ENCODE assay signal across 8 mouse cellular contexts in the genomic region with DNA sequence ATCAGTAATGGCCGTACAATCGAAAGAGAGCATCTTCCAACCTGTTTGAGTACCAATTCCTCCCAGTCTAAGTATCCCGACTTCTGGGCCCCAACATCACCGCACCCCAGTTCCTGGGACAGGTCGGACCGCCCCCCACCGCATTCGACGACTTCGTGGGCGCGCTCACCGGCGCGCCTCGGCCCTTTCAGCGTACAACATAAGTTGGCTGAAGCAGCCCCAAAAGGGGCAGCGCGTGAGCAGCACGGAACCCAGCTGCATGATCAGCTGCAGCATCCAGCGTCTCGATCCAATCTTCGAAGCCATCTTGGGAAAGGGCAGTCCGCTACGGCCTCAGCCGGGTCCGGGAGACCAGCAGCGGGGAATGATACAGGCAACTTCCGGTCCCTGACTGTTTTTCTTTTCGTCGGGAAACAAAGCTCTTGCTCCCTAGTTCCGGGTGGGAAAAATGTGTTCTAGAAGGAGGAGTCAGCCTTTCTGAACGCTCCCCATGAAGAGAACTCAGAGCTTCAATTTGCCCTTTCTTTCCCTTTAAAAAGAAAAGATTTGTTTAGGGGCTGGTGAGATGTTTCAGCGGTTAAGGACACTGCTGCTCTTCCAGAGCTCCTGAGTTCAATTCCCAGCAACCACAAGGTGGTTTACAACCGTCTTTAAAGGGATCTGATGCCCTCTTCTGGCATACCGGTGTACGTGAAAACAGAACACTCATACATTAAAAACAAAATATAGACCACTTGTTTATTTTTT. TPM values are rescaled to one million over a fixed set of nuclear protein-coding genes. Genes with fewer than 3 reads are reported as not detected.
DNase-seq lines count a peak whose midpoint lies in the region; ATAC-seq and TF ChIP-seq lines count a peak whose summit lies in the region.

A gene (minus strand): TSS at position 366 of the 747 bp plus-strand sequence.

- peak within 1 kb of the TSS; percentile 89 for H3K4me2 ChIP-seq in embryonic facial prominence, embryonic 13.5 days
- H3K4me2 ChIP-seq in limb, embryonic 12.5 days: peak within 1 kb of the TSS; percentile 79
- H3K4me2 ChIP-seq in midbrain, embryonic 15.5 days: peak within 1 kb of the TSS; percentile 95

- H3K27me3 ChIP-seq in embryonic facial prominence, embryonic 13.5 days: no peaks in the 10 kb centered on the region
- no peaks in the 10 kb centered on the region for H3K27me3 ChIP-seq in kidney, adult 2 months (replicated peaks; ENCODE audit: control insufficient read depth, insufficient read depth, low read length)
- H3K27me3 ChIP-seq in limb, embryonic 12.5 days: no peaks in the 10 kb centered on the region
- H3K27me3 ChIP-seq in midbrain, embryonic 15.5 days (replicated peaks): no peaks in the 10 kb centered on the region
- no peaks in the 10 kb centered on the region for H3K27me3 ChIP-seq in spleen, adult 2 months (ENCODE audit: control insufficient read depth, insufficient read depth, low read length)

- H3K27ac ChIP-seq in embryonic facial prominence, embryonic 13.5 days: peak within 1 kb of the TSS; percentile 76
- no peak within 1 kb of the TSS for H3K27ac ChIP-seq in kidney, adult 2 months (ENCODE audit: insufficient read depth, low read depth, low read length)
- peak within 1 kb of the TSS; percentile 79 for H3K27ac ChIP-seq in limb, embryonic 12.5 days
- H3K27ac ChIP-seq in midbrain, embryonic 15.5 days: peak within 1 kb of the TSS; percentile 76
- no peak within 1 kb of the TSS for H3K27ac ChIP-seq in spleen, adult 2 months (ENCODE audit: insufficient read depth, low read length)

- TF ChIP-seq POLR2A in kidney, adult 2 months (IDR thresholded peaks at IDR 0.05; ENCODE audit: low read depth, low read length): peak; percentile 44
- peak; percentile 16; the same call in 1 of the 2 replicates for TF ChIP-seq POLR2A in spleen, adult 2 months (IDR thresholded peaks at IDR 0.05; ENCODE audit: low read depth, low read length)

- TF ChIP-seq CTCF in kidney, adult 2 months (conservative IDR thresholded peaks at IDR 0.05; ENCODE audit: insufficient read depth, insufficient read length, low read depth, low read length): peak; percentile 33
- TF ChIP-seq CTCF in spleen, adult 2 months (IDR thresholded peaks at IDR 0.05; ENCODE audit: extremely low read depth, insufficient read depth, insufficient read length, insufficient replicate concordance): no peak

- H3K9ac ChIP-seq in embryonic facial prominence, embryonic 13.5 days: peak within 1 kb of the TSS; percentile 84
- peak within 1 kb of the TSS; percentile 83 for H3K9ac ChIP-seq in limb, embryonic 12.5 days (replicated peaks)
- H3K9ac ChIP-seq in midbrain, embryonic 15.5 days: peak within 1 kb of the TSS; percentile 57

- under 1% methylated on average over 37 of the region's 37 CpGs for WGBS in embryonic facial prominence, embryonic 13.5 days
- WGBS in kidney, adult 2 months: under 1% methylated on average over 37 of the region's 37 CpGs
- WGBS in limb, embryonic 12.5 days: under 1% methylated on average over 37 of the region's 37 CpGs
- under 1% methylated on average over 37 of the region's 37 CpGs for WGBS in midbrain, embryonic 15.5 days
- WGBS in spleen, adult 2 months: 1% methylated on average over 37 of the region's 37 CpGs

- peaks cover 34% of the 10 kb centered on the region for H3K36me3 ChIP-seq in embryonic facial prominence, embryonic 13.5 days
- peaks cover 1% of the 10 kb centered on the region; the same call in 1 of the 2 replicates for H3K36me3 ChIP-seq in kidney, adult 2 months (ENCODE audit: control insufficient read depth, insufficient read depth, low read length)
- H3K36me3 ChIP-seq in limb, embryonic 12.5 days: peaks cover 34% of the 10 kb centered on the region
- no peaks in the 10 kb centered on the region for H3K36me3 ChIP-seq in midbrain, embryonic 15.5 days (replicated peaks)
- peaks cover 4% of the 10 kb centered on the region for H3K36me3 ChIP-seq in spleen, adult 2 months (ENCODE audit: control insufficient read depth, insufficient read depth, low read length)

- peaks cover 10% of the 10 kb centered on the region for H3K4me1 ChIP-seq in embryonic facial prominence, embryonic 13.5 days
- H3K4me1 ChIP-seq in kidney, adult 2 months (ENCODE audit: control insufficient read depth, insufficient read depth, low read length): no peaks in the 10 kb centered on the region
- H3K4me1 ChIP-seq in limb, embryonic 12.5 days (replicated peaks): peaks cover 10% of the 10 kb centered on the region
- peaks cover 12% of the 10 kb centered on the region for H3K4me1 ChIP-seq in midbrain, embryonic 15.5 days
- peaks cover 2% of the 10 kb centered on the region; the same call in 1 of the 2 replicates for H3K4me1 ChIP-seq in spleen, adult 2 months (ENCODE audit: control insufficient read depth, insufficient read depth, insufficient read length)

- DNase-seq in 3134 (ENCODE audit: extremely low read depth, insufficient read length, low spot score): peak; percentile 85
- peak; percentile 93 to 95 for DNase-seq in adrenal gland, postnatal 36 days
- peak; percentile 93 to 97 for DNase-seq in heart, adult 18-20 months
- DNase-seq in kidney, adult 2 months: peak; percentile 95
- peak; percentile 80 for DNase-seq in spleen, adult 2 months (ENCODE audit: low read depth in 1 of 2, low spot score in 2 of 2)

- ATAC-seq in embryonic facial prominence, embryonic 13.5 days (ENCODE audit: insufficient number of reproducible peaks, insufficient read depth, low FRiP score, low TSS enrichment, low read depth): peak; percentile 54; the same call in 1 of the 2 replicates
- ATAC-seq in limb, embryonic 12.5 days (ENCODE audit: insufficient number of reproducible peaks, insufficient read depth, low FRiP score, low TSS enrichment, low read depth): 0 out of 2 replicates have a peak, but pooled peaks have one; percentile 46
- ATAC-seq in midbrain, embryonic 15.5 days (replicated peaks): peak; percentile 90

- H3K9me3 ChIP-seq in embryonic facial prominence, embryonic 13.5 days: no peaks in the 10 kb centered on the region
- H3K9me3 ChIP-seq in limb, embryonic 12.5 days: no peaks in the 10 kb centered on the region
- H3K9me3 ChIP-seq in midbrain, embryonic 15.5 days: no peaks in the 10 kb centered on the region

- peak within 1 kb of the TSS; percentile 73 for H3K4me3 ChIP-seq in embryonic facial prominence, embryonic 13.5 days
- peak within 1 kb of the TSS; percentile 94 for H3K4me3 ChIP-seq in kidney, adult 2 months (ENCODE audit: insufficient read depth, low read depth, low read length)
- peak within 1 kb of the TSS; percentile 85 for H3K4me3 ChIP-seq in limb, embryonic 12.5 days (replicated peaks)
- H3K4me3 ChIP-seq in midbrain, embryonic 15.5 days: peak within 1 kb of the TSS; percentile 71
- H3K4me3 ChIP-seq in spleen, adult 2 months (ENCODE audit: extremely low read depth, insufficient read depth, insufficient read length): peak within 1 kb of the TSS; percentile 90

RNA-seq across cellular contexts. Expression of the gene that starts here (rescaled TPM):
- total RNA-seq in adrenal gland, postnatal 36 days (2021): 10 to 100 TPM; 15.2 to 17.7 TPM
- polyA plus RNA-seq in embryonic facial prominence, embryonic 13.5 days (2015; fragmentation: Nextera tagmentation; extraction: Ambion mirVana): 45.4 and 45.5 TPM in 2 replicates
- 10 to 100 TPM; 14.1 to 14.9 TPM for total RNA-seq in heart, adult 18-20 months (2021)
- polyA plus RNA-seq in kidney, adult 2 months (2012; rRNA removed): 17.7 and 18.3 TPM in 2 replicates
- polyA plus RNA-seq in limb, embryonic 12.5 days (2016; fragmentation: Nextera tagmentation; extraction: Ambion mirVana): 40.6 and 44.2 TPM in 2 replicates
- 45.3 and 46.5 TPM in 2 replicates for polyA plus RNA-seq in midbrain, embryonic 15.5 days (2015; fragmentation: Nextera tagmentation; extraction: Ambion mirVana)
- 15.2 and 18.5 TPM in 2 replicates for polyA plus RNA-seq in spleen, adult 2 months (2012; rRNA removed)

Comparison
In these comparisons a context has a peak if more than half of its experiments do, and no peak if none do; other contexts are left out.
1. H3K27ac ChIP-seq: peak in embryonic facial prominence, embryonic 13.5 days (single experiment), limb, embryonic 12.5 days (single experiment) and midbrain, embryonic 15.5 days (single experiment); none in kidney, adult 2 months (single experiment) and spleen, adult 2 months (single experiment).
2. Peak in every context shown above with its lines, with median percentiles within 50 percentile points of each other: DNase-seq, ATAC-seq, H3K4me2 ChIP-seq, H3K4me3 ChIP-seq and H3K9ac ChIP-seq.